Mouse (Mus musculus) MEL (cell line): ENCODE data around the gene Gm11172.

Source experiments
- CTCF ChIP-seq, 3 experiments: IDR thresholded peaks in 2 of 3; conservative IDR thresholded peaks in 1 of 3; 2 replicates each; pipeline ENCODE4 v1.5.1; 2011 to 2012; ENCODE audit warnings: low read length in 3 of 3, low read depth in 2 of 3, mild to moderate bottlenecking in 2 of 3, improper control_type of control experiment in 1 of 3, inconsistent platforms in 1 of 3, mixed read lengths in 1 of 3, moderate library complexity in 1 of 3; ENCODE audit not compliant: control insufficient read depth in 1 of 3, insufficient read depth in 1 of 3, poor library complexity in 1 of 3, severe bottlenecking in 1 of 3
- KAT2A ChIP-seq: conservative IDR thresholded peaks from 2 replicates; pipeline ENCODE4 v1.6.1; 2012; ENCODE audit warnings: low read depth, low read length, improper control_type of control experiment, inconsistent platforms
- MYB ChIP-seq: IDR thresholded peaks from 2 replicates; pipeline ENCODE4 v1.6.1; 2011; ENCODE audit warnings: mild to moderate bottlenecking, low read depth, low read length, improper control_type of control experiment
- NRF1 ChIP-seq: IDR thresholded peaks from 2 replicates; pipeline ENCODE4 v1.6.1; 2014; ENCODE audit warnings: low read depth, mild to moderate bottlenecking, inconsistent platforms, low read length, improper control_type of control experiment, moderate library complexity; ENCODE audit not compliant: poor library complexity, insufficient read depth, severe bottlenecking
- SIN3A ChIP-seq: IDR thresholded peaks from 2 replicates; pipeline ENCODE4 v1.6.1; 2012; ENCODE audit warnings: low read length, improper control_type of control experiment, inconsistent platforms
- SMC3 ChIP-seq: IDR thresholded peaks from 2 replicates; pipeline ENCODE4 v1.6.1; 2011; ENCODE audit warnings: low read depth, low read length, improper control_type of control experiment
- TBP ChIP-seq: IDR thresholded peaks from 2 replicates; pipeline ENCODE4 v1.8.0; 2011; ENCODE audit warnings: low read depth, low read length, improper control_type of control experiment

DNA sequence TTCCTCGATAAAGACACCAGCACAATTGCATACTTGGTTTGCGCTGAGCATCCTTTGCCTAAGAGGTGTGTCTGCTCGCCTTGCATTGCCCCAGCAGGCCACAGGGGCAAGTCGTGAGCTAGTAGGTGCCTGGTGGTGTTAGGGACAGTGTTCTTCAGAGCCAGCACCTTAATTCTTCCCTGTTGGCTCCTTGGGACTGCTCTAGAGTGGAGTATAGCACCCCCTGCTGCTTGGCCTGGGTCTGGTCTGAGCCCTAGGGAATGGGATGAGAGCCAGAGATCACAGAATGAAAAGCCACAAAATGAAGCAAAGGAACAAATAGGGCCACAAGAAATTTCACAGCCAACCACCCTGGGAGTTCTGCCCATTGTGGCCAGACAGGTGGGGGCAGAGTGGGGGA is 33.8 kb downstream of the Gm11172 start:
- TF ChIP-seq CTCF (IDR thresholded peaks at IDR 0.05 in 2 of 3, conservative IDR thresholded peaks at IDR 0.05 in 1 of 3; ENCODE audit: control insufficient read depth in 1 of 3, insufficient read depth in 1 of 3, low read depth in 2 of 3, low read length in 3 of 3, poor library complexity in 1 of 3, severe bottlenecking in 1 of 3) (peak; percentile 60 to 78 (median 74)), SMC3 (peak; percentile 77), KAT2A (no peak), SIN3A (no peak), TBP (no peak), MYB (no peak), NRF1 (no peak)
